Mouse (Mus musculus) CD4-positive, CD25-positive, alpha-beta regulatory T cell, adult 4 months (primary cell): ENCODE results near the gene Lcn11. TPM values are rescaled to one million over a fixed set of nuclear protein-coding genes. Genes with fewer than 3 reads are reported as not detected.
"Not testable (repeated sequence)": the region's sequence is repeated elsewhere in the genome, so short reads cannot be mapped to it uniquely, and the experiment has no call there.

Experiments used
- ATAC-seq: one replicate; pipeline ENCODE4 v1.8.0; 2017
- polyA plus RNA-seq, 2 experiments: library from polyadenylated mRNA; unstranded; fragments of 100-300 nt; shearing (Covaris generic); gene quantifications; one replicate each; pipeline ENCODE4 v1.2.1; 2017

Gene Lcn11
- not detected for polyA plus RNA-seq

GRCm38 (mm10) chr2:25776717-25777116 lies at the start of gene Lcn11:
Lcn11 (plus strand) TSS chr2:25777017.
- ATAC-seq, result no peak

DNA sequence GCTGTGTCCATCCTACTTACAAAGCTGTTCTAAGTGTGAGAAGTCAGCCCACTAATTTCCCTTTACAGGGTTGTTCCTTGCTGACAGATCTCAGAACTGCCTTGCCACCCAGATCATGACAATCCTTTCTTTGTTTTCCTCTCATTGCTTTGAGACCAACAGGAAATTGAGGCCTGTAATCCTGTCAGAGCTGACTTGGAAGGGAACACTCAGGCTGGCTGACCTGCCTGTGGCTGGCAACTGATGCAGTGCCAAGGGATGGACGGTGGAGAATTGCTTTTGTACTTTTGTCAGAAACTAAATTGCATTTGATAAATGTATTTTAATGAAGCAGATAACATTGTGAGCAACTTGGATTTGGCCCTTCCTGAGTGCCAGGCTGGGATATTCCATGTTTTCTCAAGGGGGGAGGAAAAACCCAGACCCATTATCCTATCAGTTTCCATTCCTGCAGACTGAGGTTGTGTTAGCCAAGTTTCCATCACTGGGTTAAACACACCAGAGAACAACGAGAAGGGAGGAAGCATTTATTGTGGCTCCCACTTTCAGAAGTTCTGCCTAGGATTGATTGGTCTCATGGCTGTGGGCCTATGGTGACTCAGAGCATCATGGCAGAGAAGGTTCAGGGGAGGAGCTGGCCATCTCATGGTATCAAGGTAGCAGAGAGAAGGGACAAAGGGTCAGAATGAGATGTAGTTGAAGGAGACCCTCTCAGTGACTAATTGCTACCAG lies 43.5 kb upstream of the Lcn11 start:
- no peak for ATAC-seq

DNA sequence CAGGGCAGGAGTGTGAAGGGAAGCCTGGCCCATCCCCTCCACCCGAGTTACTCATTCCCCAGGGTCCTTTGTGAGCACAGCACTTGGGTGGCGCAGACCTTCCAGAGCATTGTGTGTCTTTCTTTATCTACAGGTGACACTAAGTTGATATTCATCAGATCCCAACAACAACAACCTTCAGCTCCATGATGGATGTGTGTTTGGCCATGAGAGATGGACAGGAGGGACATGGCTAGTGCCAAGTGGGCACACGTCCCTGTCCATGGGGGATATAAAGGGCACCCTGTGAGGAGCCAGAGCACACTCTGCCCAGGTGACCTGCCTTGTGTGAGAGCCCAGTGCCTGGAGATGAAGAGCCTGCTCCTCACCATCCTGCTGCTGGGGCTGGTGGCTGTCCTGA lies 40.1 kb upstream of the Lcn11 start, which contains the start of gene Obp2b:
Gene Obp2b, plus strand, starts transcription at position 301 of the 400 bp plus-strand sequence.
- ATAC-seq, result not testable (repeated sequence)

DNA sequence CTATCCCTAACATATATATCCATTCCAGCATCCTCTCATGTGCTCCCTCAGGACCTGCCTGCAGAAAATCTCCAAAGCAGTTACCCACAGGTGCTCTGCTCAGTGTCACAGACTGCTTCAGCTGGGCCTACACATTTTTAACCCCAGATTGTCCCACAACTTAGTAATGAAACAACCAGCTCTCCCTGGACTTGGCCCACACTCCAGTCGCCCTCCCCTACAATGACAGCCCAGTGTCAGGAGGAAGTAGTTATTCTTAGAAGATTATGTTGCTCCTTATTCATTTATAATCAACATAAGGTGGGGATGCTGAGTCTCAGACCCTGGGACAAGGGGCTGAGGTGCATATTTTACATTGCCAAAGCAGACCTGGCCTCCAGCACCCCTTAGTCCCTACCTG lies 35.1 kb upstream of the Lcn11 start:
- ATAC-seq, result no peak

DNA sequence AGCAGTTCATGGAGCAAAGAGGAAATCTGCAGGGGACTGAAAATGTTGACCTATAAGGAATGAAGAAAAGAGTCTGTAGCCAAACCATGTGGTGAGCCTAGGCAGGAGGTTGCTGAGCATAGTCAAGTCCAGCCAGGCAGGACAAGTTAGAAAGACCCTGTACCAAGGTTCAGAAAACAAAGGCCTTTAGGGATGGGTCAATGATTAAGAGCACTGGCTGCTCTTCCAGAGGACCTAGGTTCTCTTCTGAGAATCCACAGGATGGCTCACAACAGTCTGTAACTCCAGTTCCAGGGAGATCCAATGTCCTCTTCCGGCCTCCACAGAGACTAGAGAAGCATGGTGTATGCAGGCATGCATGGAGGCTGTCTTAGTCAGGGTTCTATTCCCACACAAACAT lies 22.6 kb upstream of the Lcn11 start:
- ATAC-seq, result no peak

DNA sequence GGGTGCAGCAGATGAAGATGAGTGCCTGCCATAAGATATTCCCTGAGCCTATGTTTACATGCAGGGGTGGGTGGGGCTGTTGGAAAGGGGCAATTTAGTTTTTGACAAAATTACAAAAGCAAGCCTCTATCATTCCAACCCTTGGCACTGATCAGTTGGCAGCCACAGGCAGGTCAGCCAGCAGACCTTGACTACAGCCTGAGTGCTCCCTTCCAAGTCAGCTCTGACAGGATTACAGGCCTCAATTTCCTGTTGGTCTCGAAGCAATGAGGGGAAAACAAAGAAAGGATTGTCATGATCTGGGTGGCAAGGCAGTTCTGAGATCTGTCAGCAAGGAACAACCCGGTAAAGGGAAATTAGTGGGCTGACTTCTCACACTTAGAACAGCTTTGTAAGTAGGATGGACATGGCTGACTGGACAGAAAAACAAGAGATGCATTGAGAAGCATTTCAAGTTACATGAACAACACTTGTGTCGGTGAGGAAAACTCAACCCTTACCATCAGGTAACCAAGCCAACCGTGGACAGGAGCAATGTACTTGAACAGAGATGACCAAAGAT lies 18.7 kb upstream of the Lcn11 start:
- ATAC-seq, result no peak

GRCm38 (mm10) chr2:25765269-25765668 lies 11.5 kb upstream of the Lcn11 start, which contains the start of gene Lcn3:
Lcn3 (plus strand) TSS chr2:25765569.
- ATAC-seq, result no peak

DNA sequence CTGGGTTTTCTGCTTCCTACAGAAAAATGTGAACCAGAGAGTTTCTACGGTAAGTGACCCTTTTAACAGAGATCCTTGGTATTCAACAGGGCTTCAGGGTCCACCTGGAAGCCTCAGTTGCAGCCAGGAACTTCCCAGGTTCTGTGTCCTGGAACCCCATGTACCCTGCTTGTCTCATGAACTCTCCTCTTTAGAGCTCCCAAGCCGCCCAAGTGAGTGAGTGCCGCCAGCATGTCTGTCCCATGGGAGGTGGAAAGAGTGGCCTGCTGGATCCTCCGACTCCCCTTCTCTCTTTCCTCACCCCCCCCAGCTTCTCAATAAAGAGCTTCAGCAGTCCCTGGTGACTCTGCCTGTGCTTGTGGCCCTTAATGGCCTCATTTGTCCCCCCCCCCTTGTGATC lies 9.1 kb upstream of the Lcn11 start:
- ATAC-seq, result no peak

DNA sequence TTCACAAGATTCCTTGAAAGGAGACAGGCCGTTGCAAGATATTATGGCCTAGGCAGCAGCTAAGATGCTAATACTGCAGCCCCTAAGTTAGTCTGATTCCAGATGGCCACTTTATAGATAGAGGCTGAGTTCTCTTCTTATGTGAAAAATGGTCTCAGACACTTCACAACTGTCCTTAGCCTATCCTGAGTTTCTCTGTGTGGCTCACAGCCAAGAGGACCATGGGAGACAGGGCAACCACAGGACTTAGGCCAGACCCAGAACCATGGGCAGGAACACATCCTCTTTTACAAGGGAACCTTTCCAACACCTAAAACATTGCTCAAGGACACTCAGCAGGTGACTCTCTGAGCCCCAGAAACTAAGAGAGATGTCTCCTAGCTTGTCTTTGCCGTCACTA lies 3.3 kb upstream of the Lcn11 start:
- no peak for ATAC-seq

DNA sequence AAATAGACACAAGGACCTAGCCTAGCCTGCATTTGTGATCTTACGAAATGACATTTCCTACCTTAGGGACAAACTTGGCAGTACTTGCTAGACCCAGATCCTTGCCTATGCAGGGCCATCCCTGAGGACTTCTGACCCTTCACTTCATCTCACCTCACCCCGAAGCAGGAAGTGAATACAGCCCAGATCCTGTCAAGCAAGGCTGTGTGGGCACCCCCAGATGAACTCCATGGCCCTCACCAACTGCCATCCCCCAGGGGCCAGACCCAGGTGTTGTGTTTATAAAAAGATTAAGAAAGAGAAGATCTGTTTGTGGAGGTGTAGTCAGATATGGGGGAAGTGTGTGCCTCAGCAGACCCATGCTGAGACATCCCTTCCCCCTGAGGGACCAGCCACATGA lies 2.2 kb upstream of the Lcn11 start:
- no peak for ATAC-seq

- no peak for ATAC-seq
These were observed 826 bp upstream of the Lcn11 start for GRCm38 (mm10) chr2:25775991-25776390.

- no peak for ATAC-seq
These were observed 2.3 kb downstream of the Lcn11 start for GRCm38 (mm10) chr2:25779076-25779475.

- ATAC-seq, result no peak
These were observed 4.1 kb downstream of the Lcn11 start for GRCm38 (mm10) chr2:25780921-25781320.

- no peak for ATAC-seq
These were observed 5.1 kb downstream of the Lcn11 start, which contains the start of gene Gm13539 for GRCm38 (mm10) chr2:25781957-25782356. Gm13539 (plus strand) TSS chr2:25782257.

- ATAC-seq, result no peak
These were observed 8.9 kb downstream of the Lcn11 start for GRCm38 (mm10) chr2:25785573-25786322.

DNA sequence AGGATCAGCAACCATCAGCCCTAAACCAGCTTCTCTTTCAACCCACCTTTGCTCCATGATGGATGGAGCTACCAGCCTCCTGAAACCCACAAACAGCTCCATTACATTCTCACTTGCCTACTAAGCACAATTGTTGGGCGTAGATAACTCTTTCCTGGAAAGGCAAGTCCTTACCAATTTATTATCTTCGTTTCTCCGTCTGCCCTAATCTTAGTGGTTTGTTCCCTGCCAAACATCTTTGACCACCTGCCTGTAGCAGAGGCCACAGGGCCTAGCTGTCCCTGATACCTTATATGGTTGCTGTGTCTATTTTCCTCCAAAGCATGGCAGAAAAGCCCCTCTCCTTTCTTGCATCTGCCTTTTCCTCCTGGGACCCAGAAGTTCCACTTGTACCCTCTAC lies 12.3 kb downstream of the Lcn11 start:
- no peak for ATAC-seq

DNA sequence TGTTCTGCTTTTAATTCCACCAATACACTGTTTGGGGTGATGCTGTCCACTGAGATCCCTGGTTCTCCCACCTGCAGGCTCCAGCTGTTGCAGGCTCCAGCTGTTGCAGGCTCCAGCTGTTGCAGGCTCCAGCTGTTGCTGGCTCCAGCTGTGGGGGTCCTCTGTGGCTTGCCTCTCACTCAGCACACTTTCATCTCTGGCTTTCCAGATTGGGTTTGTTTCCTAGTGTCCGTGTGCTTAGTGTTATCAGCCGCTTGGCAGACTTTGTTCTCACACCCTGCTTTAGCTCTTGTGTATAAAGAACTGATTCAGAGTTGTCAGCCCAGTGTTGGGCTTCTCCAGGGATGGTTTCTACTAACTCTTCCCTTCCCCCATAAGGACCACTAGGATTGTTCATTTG lies 20.8 kb downstream of the Lcn11 start:
- ATAC-seq, result no peak

DNA sequence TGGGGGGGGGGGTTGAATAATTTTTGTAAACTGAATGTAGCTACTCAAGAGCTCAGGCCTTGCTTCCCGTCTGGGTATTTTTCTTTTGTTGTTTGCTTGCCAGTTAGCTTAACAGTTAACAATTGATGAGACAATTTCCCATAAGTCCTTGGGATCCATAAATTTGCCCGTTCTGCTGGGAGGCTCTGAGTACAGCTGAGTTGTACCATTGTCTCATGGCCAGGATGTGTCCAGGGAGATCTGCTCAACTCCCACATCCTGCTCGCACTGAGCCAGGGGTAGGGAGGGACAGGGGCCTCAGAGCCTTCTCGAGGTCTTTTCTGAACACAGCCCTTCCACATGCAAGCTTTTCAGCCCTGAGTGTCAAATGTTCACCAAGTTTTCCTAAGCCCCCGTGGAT lies 21.2 kb downstream of the Lcn11 start:
- ATAC-seq, result no peak

- ATAC-seq, result no peak
These were observed 34.9 kb downstream of the Lcn11 start for GRCm38 (mm10) chr2:25811711-25812110.

DNA sequence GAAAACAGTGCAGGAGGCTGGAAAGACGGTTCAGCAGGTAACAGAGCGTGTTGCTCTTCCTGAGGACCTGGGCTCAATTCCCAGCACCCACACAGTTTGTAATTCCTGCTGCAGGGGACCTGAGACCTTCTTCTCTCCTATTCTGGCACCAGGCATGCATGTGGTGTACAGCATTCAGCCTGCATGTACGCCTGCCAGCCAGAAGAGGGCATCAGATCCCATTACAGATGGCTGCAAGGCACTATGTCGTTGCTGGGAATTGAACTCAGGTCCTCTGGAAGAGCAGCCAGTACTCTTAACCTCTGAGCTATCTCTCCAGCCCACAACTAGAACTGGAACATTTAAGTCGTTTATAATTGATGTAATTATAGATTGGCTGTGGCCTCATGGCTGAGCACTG lies 36.5 kb downstream of the Lcn11 start:
- no peak for ATAC-seq

GRCm38 (mm10) chr2:25815748-25816147 lies 38.9 kb downstream of the Lcn11 start, which contains the start of gene Glt6d1:
Glt6d1 (minus strand) TSS chr2:25815848.
- ATAC-seq, result not testable (repeated sequence)

GRCm38 (mm10) chr2:25822806-25823205 lies 46.0 kb downstream of the Lcn11 start, which contains the start of gene Lcn9:
Lcn9 (plus strand) TSS chr2:25823153.
- ATAC-seq, result no peak

DNA sequence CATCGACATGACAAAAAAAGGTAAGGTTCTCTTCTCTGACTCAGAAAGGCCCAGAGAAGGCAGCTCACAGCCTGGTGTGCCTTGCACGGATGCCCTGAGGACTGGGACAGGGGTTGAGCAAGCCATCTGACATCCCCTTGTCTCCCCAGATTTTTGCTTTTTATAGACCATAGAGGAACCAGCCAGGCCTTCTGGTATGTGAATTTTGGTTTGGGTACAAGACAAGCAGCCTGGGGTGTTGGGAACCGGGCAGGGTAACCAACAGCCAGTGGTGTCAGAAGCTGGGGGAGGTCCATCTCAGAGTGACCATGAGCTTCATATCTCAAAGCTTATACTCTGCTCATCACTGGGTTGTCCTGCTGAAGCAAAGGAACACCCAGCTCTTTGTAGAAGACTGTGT lies 47.9 kb downstream of the Lcn11 start:
- ATAC-seq, result no peak
